Mouse (Mus musculus): ENCODE measurements around the gene Camk2n1. TPM values are rescaled to one million over a fixed set of nuclear protein-coding genes. Genes with fewer than 3 reads are reported as not detected.

Gene Camk2n1
- polyA plus RNA-seq, 1 experiment from 2014 or later = 9.0 TPM

GRCm38 (mm10) chr4:138501048-138501447, 46.9 kb downstream of the Camk2n1 start:
- no peaks in the 10 kb centered on the region for H3K36me3 ChIP-seq
- peaks cover 5% of the 10 kb centered on the region for H3K27me3 ChIP-seq
- no peaks in the 10 kb centered on the region for H3K9me3 ChIP-seq
- H3K4me1 ChIP-seq = peaks cover 38% of the 10 kb centered on the region
- no peak overlapping the region for H3K9ac ChIP-seq (replicated peaks)
- no peak overlapping the region for H3K4me2 ChIP-seq (replicated peaks)
- no peak overlapping the region for H3K4me3 ChIP-seq
- H3K27ac ChIP-seq (replicated peaks) = no peak overlapping the region
- ATAC-seq (ENCODE audit: low FRiP score, low read depth) = no peak
- WGBS = 81% methylated on average over 5 of the region's 5 CpGs

GRCm38 (mm10) chr4:138504632-138505101, 50.6 kb downstream of the Camk2n1 start:
- H3K9me3 ChIP-seq = no peaks in the 10 kb centered on the region
- H3K4me2 ChIP-seq (replicated peaks) = peak overlapping the region; percentile 50
- peak overlapping the region; percentile 84 for H3K27ac ChIP-seq (replicated peaks)
- H3K9ac ChIP-seq (replicated peaks) = peak overlapping the region; percentile 39; the same call in 1 of the 2 replicates
- peaks cover 12% of the 10 kb centered on the region for H3K27me3 ChIP-seq
- peaks cover 23% of the 10 kb centered on the region for H3K4me1 ChIP-seq
- H3K36me3 ChIP-seq = no peaks in the 10 kb centered on the region
- under 1% methylated on average over 16 of the region's 16 CpGs for WGBS
- ATAC-seq (ENCODE audit: low FRiP score, low read depth) = peak; percentile 93
- peak overlapping the region; percentile 19; the same call in 1 of the 2 replicates for H3K4me3 ChIP-seq

GRCm38 (mm10) chr4:138505171-138505870, 51.2 kb downstream of the Camk2n1 start:
- no peaks in the 10 kb centered on the region for H3K9me3 ChIP-seq
- WGBS = 4% methylated on average over 10 of the region's 10 CpGs
- 0 out of 2 replicates have a peak overlapping the region, but pooled peaks have one; percentile 19 for H3K4me3 ChIP-seq

GRCm38 (mm10) chr4:138507903-138508302, 53.8 kb downstream of the Camk2n1 start:
- Histone ChIP-seq H3K9me3 (no peaks in the 10 kb centered on the region), H3K27ac (replicated peaks) (no peak overlapping the region), H3K9ac (replicated peaks) (no peak overlapping the region), H3K4me2 (replicated peaks) (no peak overlapping the region), H3K4me1 (peaks cover 23% of the 10 kb centered on the region), H3K36me3 (no peaks in the 10 kb centered on the region), H3K4me3 (no peak overlapping the region), H3K27me3 (peaks cover 12% of the 10 kb centered on the region)
- no peak for ATAC-seq (ENCODE audit: low FRiP score, low read depth)
- 66% methylated on average over 6 of the region's 6 CpGs for WGBS

More at GRCm38 (mm10) chr4:138505171-138505870, 51.2 kb downstream of the Camk2n1 start:
- Histone ChIP-seq H3K9ac (replicated peaks) (peak overlapping the region; percentile 39; the same call in 1 of the 2 replicates), H3K27ac (replicated peaks) (peak overlapping the region; percentile 84), H3K4me1 (peaks cover 23% of the 10 kb centered on the region), H3K4me2 (replicated peaks) (peak overlapping the region; percentile 50), H3K36me3 (no peaks in the 10 kb centered on the region), H3K27me3 (peaks cover 12% of the 10 kb centered on the region)
- peak; percentile 77 for ATAC-seq (ENCODE audit: low FRiP score, low read depth)

Other genes starting within 250 kb of the Camk2n1 start
- gene Hp1bp3, start 238.0 kb upstream of the Camk2n1 start, polyA plus RNA-seq (2016; fragmentation: Nextera tagmentation; extraction: Ambion mirVana) = 217 and 228 TPM in 2 replicates
- gene Sh2d5, start 203.9 kb upstream of the Camk2n1 start, polyA plus RNA-seq (2016; fragmentation: Nextera tagmentation; extraction: Ambion mirVana) = 3.2 and 3.3 TPM in 2 replicates
- gene Kif17, start 203.9 kb upstream of the Camk2n1 start, polyA plus RNA-seq (2016; fragmentation: Nextera tagmentation; extraction: Ambion mirVana) = 0.63 and 1.2 TPM in 2 replicates
- gene Ddost, start 149.6 kb upstream of the Camk2n1 start, polyA plus RNA-seq (2016; fragmentation: Nextera tagmentation; extraction: Ambion mirVana) = 210 and 216 TPM in 2 replicates
- gene Pink1, start 128.0 kb upstream of the Camk2n1 start, polyA plus RNA-seq (2016; fragmentation: Nextera tagmentation; extraction: Ambion mirVana) = 69.1 and 71.8 TPM in 2 replicates
- gene Cda, start 86.3 kb upstream of the Camk2n1 start, polyA plus RNA-seq (2016; fragmentation: Nextera tagmentation; extraction: Ambion mirVana) = 1.6 and 1.8 TPM in 2 replicates
- gene Fam43b, start 57.8 kb upstream of the Camk2n1 start, polyA plus RNA-seq (2016; fragmentation: Nextera tagmentation; extraction: Ambion mirVana) = 0.27 and 0.34 TPM in 2 replicates
- gene Mul1, start 19.6 kb upstream of the Camk2n1 start, polyA plus RNA-seq (2016; fragmentation: Nextera tagmentation; extraction: Ambion mirVana) = 16.0 and 17.5 TPM in 2 replicates
- 0.14 and 0.37 TPM in 2 replicates for gene Vwa5b1, start 181.6 kb downstream of the Camk2n1 start, polyA plus RNA-seq (2016; fragmentation: Nextera tagmentation; extraction: Ambion mirVana)